Mouse (Mus musculus) limb, embryonic 15.5 days (tissue): Measurements from ENCODE around the gene Cldn19. TPM values are rescaled to one million over a fixed set of nuclear protein-coding genes. Genes with fewer than 3 reads are reported as not detected.
A peak's percentile ranks its signal among the peaks of the same experiment; 100 is the strongest.

ENCODE experiments used
- ATAC-seq: fragments of 200-750 bp; cut with Nextera tagmentation; 2 replicates; pipeline ENCODE4 v1.8.0; 2017; ENCODE audit warnings: low read depth, moderate TSS enrichment; ENCODE audit not compliant: insufficient number of reproducible peaks, low FRiP score, low TSS enrichment
- H3K27ac ChIP-seq: fragments of 300-500 bp; sonication (generic); 2 replicates; pipeline ENCODE4 v1.5.1; 2015; ENCODE audit warnings: moderate library complexity, mild to moderate bottlenecking, inconsistent platforms
- H3K27me3 ChIP-seq: fragments of 300-500 bp; sonication (generic); 2 replicates; pipeline ENCODE4 v1.6.1; 2015; ENCODE audit warnings: inconsistent platforms
- H3K36me3 ChIP-seq: fragments of 300-500 bp; sonication (generic); 2 replicates; pipeline ENCODE4 v1.6.1; 2015; ENCODE audit warnings: inconsistent platforms
- H3K4me1 ChIP-seq: fragments of 300-500 bp; sonication (generic); 2 replicates; pipeline ENCODE4 v1.6.1; 2015; ENCODE audit warnings: inconsistent platforms
- H3K4me2 ChIP-seq: fragments of 300-500 bp; sonication (generic); 2 replicates; pipeline ENCODE4 v1.6.1; 2015; ENCODE audit warnings: mild to moderate bottlenecking, inconsistent platforms
- H3K4me3 ChIP-seq: fragments of 300-500 bp; sonication (generic); 2 replicates; pipeline ENCODE4 v1.5.1; 2015; ENCODE audit warnings: mild to moderate bottlenecking, inconsistent platforms
- H3K9ac ChIP-seq: fragments of 300-500 bp; sonication (generic); 2 replicates; pipeline ENCODE4 v1.6.1; 2015; ENCODE audit warnings: inconsistent platforms
- H3K9me3 ChIP-seq: fragments of 300-500 bp; sonication (generic); 2 replicates; pipeline ENCODE4 v1.6.1; 2016; ENCODE audit warnings: inconsistent platforms
- WGBS: fragments of 180-500 bp; shearing (Covaris S2); methylation state at CpG from one replicate; pipeline ENCODE4 v1.1.7; 2015; 5-methylcytosine and 5-hydroxymethylcytosine counted together
- polyA plus RNA-seq: library from polyadenylated mRNA; unstranded; fragments of >200 nt; fragmentation: Nextera tagmentation; extraction: Ambion mirVana; gene quantifications from 2 replicates; pipeline ENCODE4 v1.2.1, GENCODE M21; 2015

The Cldn19 gene
- polyA plus RNA-seq: 0.05 and 0.12 TPM in 2 replicates

- no peaks in the 10 kb centered on the region for H3K27me3 ChIP-seq
- ATAC-seq: no peak
- no peak within 1 kb of the TSS for H3K9ac ChIP-seq
- H3K4me1 ChIP-seq: peaks cover 23% of the 10 kb centered on the region
- 71% methylated on average over 12 of the region's 12 CpGs for WGBS
- no peak within 1 kb of the TSS for H3K4me2 ChIP-seq
- H3K36me3 ChIP-seq: no peaks in the 10 kb centered on the region
- H3K4me3 ChIP-seq: no peak within 1 kb of the TSS
- H3K27ac ChIP-seq: peak within 1 kb of the TSS; percentile 81
- H3K9me3 ChIP-seq: no peaks in the 10 kb centered on the region
Measured at GRCm38 (mm10) chr4:119255351-119255750, at the start of gene Cldn19. Gene Cldn19, plus strand, starts transcription at chr4:119255414.

- Histone ChIP-seq H3K4me2 (no peak overlapping the region), H3K4me3 (no peak overlapping the region), H3K4me1 (0 out of 2 replicates have a peak, but pooled peaks cover 3% of the 10 kb centered on the region), H3K27me3 (no peaks in the 10 kb centered on the region), H3K27ac (no peak overlapping the region), H3K36me3 (no peaks in the 10 kb centered on the region), H3K9me3 (no peaks in the 10 kb centered on the region), H3K9ac (no peak overlapping the region)
- ATAC-seq: no peak
- WGBS: 73% methylated on average over 8 of the region's 8 CpGs
Measured at GRCm38 (mm10) chr4:119216667-119217066, 38.5 kb upstream of the Cldn19 start.

GRCm38 (mm10) chr4:119218169-119218568 is 37.0 kb upstream of the Cldn19 start, which contains the start of gene Tmem269:
Gene Tmem269, minus strand, starts transcription at chr4:119218217.
- Histone ChIP-seq H3K4me3 (no peak within 1 kb of the TSS), H3K36me3 (peaks cover 6% of the 10 kb centered on the region; the same call in 1 of the 2 replicates), H3K27me3 (no peaks in the 10 kb centered on the region), H3K4me1 (0 out of 2 replicates have a peak, but pooled peaks cover 3% of the 10 kb centered on the region), H3K9ac (no peak within 1 kb of the TSS), H3K27ac (no peak within 1 kb of the TSS), H3K9me3 (no peaks in the 10 kb centered on the region), H3K4me2 (no peak within 1 kb of the TSS)
- 16% methylated on average over 11 of the region's 11 CpGs for WGBS
- ATAC-seq: no peak

- Histone ChIP-seq H3K27me3 (no peaks in the 10 kb centered on the region), H3K36me3 (peaks cover 55% of the 10 kb centered on the region), H3K4me1 (no peaks in the 10 kb centered on the region), H3K9ac (no peak overlapping the region), H3K4me2 (no peak overlapping the region), H3K9me3 (no peaks in the 10 kb centered on the region), H3K4me3 (no peak overlapping the region), H3K27ac (no peak overlapping the region)
- 78% methylated on average over 1 of the region's 1 CpGs for WGBS
- ATAC-seq: no peak
Measured at GRCm38 (mm10) chr4:119223696-119224095, 31.5 kb upstream of the Cldn19 start.

GRCm38 (mm10) chr4:119224534-119224933 is 30.7 kb upstream of the Cldn19 start:
- Histone ChIP-seq H3K27me3 (no peaks in the 10 kb centered on the region), H3K9me3 (no peaks in the 10 kb centered on the region), H3K4me2 (no peak overlapping the region), H3K4me1 (no peaks in the 10 kb centered on the region), H3K4me3 (no peak overlapping the region), H3K9ac (no peak overlapping the region), H3K36me3 (peaks cover 55% of the 10 kb centered on the region), H3K27ac (no peak overlapping the region)
- WGBS: 98% methylated on average over 3 of the region's 3 CpGs
- ATAC-seq: no peak

- H3K4me1 ChIP-seq: no peaks in the 10 kb centered on the region
- no peak overlapping the region for H3K9ac ChIP-seq
- WGBS: 87% methylated on average over 9 of the region's 9 CpGs
- no peak overlapping the region for H3K4me2 ChIP-seq
- no peaks in the 10 kb centered on the region for H3K9me3 ChIP-seq
- H3K27me3 ChIP-seq: no peaks in the 10 kb centered on the region
- no peak overlapping the region for H3K27ac ChIP-seq
- ATAC-seq: no peak
- peaks cover 55% of the 10 kb centered on the region for H3K36me3 ChIP-seq
- no peak overlapping the region for H3K4me3 ChIP-seq
Measured at GRCm38 (mm10) chr4:119225719-119226118, 29.5 kb upstream of the Cldn19 start.

- 87% methylated on average over 11 of the region's 11 CpGs for WGBS
Measured at GRCm38 (mm10) chr4:119226751-119227150, 28.5 kb upstream of the Cldn19 start.

GRCm38 (mm10) chr4:119232410-119233255 is 22.6 kb upstream of the Cldn19 start, which contains the start of the genes AU022252 and P3h1:
Gene AU022252, minus strand, starts transcription at chr4:119232712.
Gene P3h1, plus strand, starts transcription at chr4:119232915.
- WGBS: under 1% methylated on average over 71 of the region's 71 CpGs

More at GRCm38 (mm10) chr4:119226751-119227150, 28.5 kb upstream of the Cldn19 start:
- H3K9me3 ChIP-seq: no peaks in the 10 kb centered on the region
- H3K27me3 ChIP-seq: no peaks in the 10 kb centered on the region
- no peak overlapping the region for H3K4me3 ChIP-seq
- ATAC-seq: no peak
- H3K9ac ChIP-seq: no peak overlapping the region
- peaks cover 55% of the 10 kb centered on the region for H3K36me3 ChIP-seq
- no peak overlapping the region for H3K27ac ChIP-seq
- no peak overlapping the region for H3K4me2 ChIP-seq
- H3K4me1 ChIP-seq: peaks cover 5% of the 10 kb centered on the region

GRCm38 (mm10) chr4:119233256-119233901 is 21.8 kb upstream of the Cldn19 start:
- Histone ChIP-seq H3K4me2 (peak overlapping the region; percentile 70), H3K9ac (peak overlapping the region; percentile 74), H3K4me3 (peak overlapping the region; percentile 94), H3K27ac (peak overlapping the region; percentile 87), H3K36me3 (peaks cover 26% of the 10 kb centered on the region), H3K4me1 (peaks cover 16% of the 10 kb centered on the region), H3K27me3 (no peaks in the 10 kb centered on the region), H3K9me3 (no peaks in the 10 kb centered on the region)
- peak; percentile 21; the same call in 1 of the 2 replicates for ATAC-seq
- WGBS: under 1% methylated on average over 36 of the region's 36 CpGs

More at GRCm38 (mm10) chr4:119232410-119233255, 22.6 kb upstream of the Cldn19 start, which contains the start of the genes AU022252 and P3h1:
- ATAC-seq: peak; percentile 97
- peak within 1 kb of the TSS; percentile 70 for H3K4me2 ChIP-seq
- H3K4me3 ChIP-seq: peak within 1 kb of the TSS; percentile 94
- H3K36me3 ChIP-seq: peaks cover 26% of the 10 kb centered on the region
- peak within 1 kb of the TSS; percentile 74 for H3K9ac ChIP-seq
- peaks cover 16% of the 10 kb centered on the region for H3K4me1 ChIP-seq
- H3K9me3 ChIP-seq: no peaks in the 10 kb centered on the region
- H3K27me3 ChIP-seq: no peaks in the 10 kb centered on the region
- H3K27ac ChIP-seq: peak within 1 kb of the TSS; percentile 87

- Histone ChIP-seq H3K9me3 (no peaks in the 10 kb centered on the region), H3K9ac (peak overlapping the region; percentile 28; the same call in 1 of the 2 replicates), H3K27ac (peak overlapping the region; percentile 87), H3K36me3 (peaks cover 31% of the 10 kb centered on the region), H3K4me1 (peaks cover 21% of the 10 kb centered on the region), H3K27me3 (no peaks in the 10 kb centered on the region), H3K4me3 (peak overlapping the region; percentile 94), H3K4me2 (peak overlapping the region; percentile 70)
- WGBS: 71% methylated on average over 3 of the region's 3 CpGs
- no peak for ATAC-seq
Measured at GRCm38 (mm10) chr4:119234348-119234747, 20.9 kb upstream of the Cldn19 start.

GRCm38 (mm10) chr4:119238661-119239060 is 16.6 kb upstream of the Cldn19 start:
- no peak for ATAC-seq
- peaks cover 69% of the 10 kb centered on the region for H3K36me3 ChIP-seq
- WGBS: 72% methylated on average over 3 of the region's 3 CpGs
- H3K4me2 ChIP-seq: no peak overlapping the region
- no peaks in the 10 kb centered on the region for H3K27me3 ChIP-seq
- H3K9me3 ChIP-seq: no peaks in the 10 kb centered on the region
- no peak overlapping the region for H3K27ac ChIP-seq
- peaks cover 17% of the 10 kb centered on the region; the same call in 1 of the 2 replicates for H3K4me1 ChIP-seq
- no peak overlapping the region for H3K9ac ChIP-seq
- no peak overlapping the region for H3K4me3 ChIP-seq
